Mouse (Mus musculus) left cerebral cortex, postnatal 14 days (tissue): ENCODE data around the gene Smarcd3. TPM values are rescaled to one million over a fixed set of nuclear protein-coding genes. Genes with fewer than 3 reads are reported as not detected.
"Not testable (repeated sequence)": the region's sequence is repeated elsewhere in the genome, so short reads cannot be mapped to it uniquely, and the experiment has no call there.

Source experiments
- DNase-seq, 2 experiments: peaks; one replicate each; pipeline ENCODE4 v3.0.0; 2021 to 2022; ENCODE audit warnings: low spot score in 2 of 2, mixed read lengths in 1 of 2
- intact Hi-C: fragments of 180-260 bp; cut with DNase I; formaldehyde crosslinking; loops from one replicate; pipeline ENCODE4 v1.15.1; 2025
- microRNA-seq, 2 experiments: library from miRNA; unstranded; fragments of <30 nt; microRNA quantifications; one replicate each; pipeline ENCODE4 v1.2.0; 2022
- total RNA-seq, 2 experiments: library from RNA; stranded (reverse); gene quantifications; 2 replicates each; pipeline ENCODE4 v1.2.3; 2021

Gene Smarcd3
- total RNA-seq, 2 experiments from 2014 or later: 102 to 110 TPM

GRCm38 (mm10) chr5:24586547-24587199 lies 37.5 kb downstream of the Smarcd3 start, which contains the start of gene Chpf2:
Gene Chpf2 (plus strand): TSS chr5:24586741.
- DNase-seq: peak; percentile 83 to 87
- intact Hi-C loops: no loop called here

DNA sequence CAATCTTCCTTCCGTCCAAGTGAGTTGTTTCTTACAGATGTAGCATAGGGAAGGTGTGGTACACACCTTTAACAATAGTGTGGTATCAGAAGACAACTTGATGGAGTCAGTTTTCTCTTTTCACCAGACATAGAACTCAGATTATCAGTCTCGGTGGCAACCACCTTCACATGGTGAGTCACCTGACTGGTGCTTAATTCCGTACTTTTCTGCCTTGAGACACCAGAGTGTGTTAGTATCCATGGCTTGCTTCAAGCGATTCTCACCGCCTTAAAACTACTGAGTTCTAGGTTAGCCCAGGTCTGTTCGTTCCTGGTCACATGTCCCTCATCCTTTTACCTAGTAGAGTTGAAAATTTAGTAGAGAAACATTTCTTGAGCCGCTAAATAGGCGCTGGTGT lies 38.1 kb downstream of the Smarcd3 start:
- intact Hi-C loops: no loop called here
- DNase-seq: no peak

DNA sequence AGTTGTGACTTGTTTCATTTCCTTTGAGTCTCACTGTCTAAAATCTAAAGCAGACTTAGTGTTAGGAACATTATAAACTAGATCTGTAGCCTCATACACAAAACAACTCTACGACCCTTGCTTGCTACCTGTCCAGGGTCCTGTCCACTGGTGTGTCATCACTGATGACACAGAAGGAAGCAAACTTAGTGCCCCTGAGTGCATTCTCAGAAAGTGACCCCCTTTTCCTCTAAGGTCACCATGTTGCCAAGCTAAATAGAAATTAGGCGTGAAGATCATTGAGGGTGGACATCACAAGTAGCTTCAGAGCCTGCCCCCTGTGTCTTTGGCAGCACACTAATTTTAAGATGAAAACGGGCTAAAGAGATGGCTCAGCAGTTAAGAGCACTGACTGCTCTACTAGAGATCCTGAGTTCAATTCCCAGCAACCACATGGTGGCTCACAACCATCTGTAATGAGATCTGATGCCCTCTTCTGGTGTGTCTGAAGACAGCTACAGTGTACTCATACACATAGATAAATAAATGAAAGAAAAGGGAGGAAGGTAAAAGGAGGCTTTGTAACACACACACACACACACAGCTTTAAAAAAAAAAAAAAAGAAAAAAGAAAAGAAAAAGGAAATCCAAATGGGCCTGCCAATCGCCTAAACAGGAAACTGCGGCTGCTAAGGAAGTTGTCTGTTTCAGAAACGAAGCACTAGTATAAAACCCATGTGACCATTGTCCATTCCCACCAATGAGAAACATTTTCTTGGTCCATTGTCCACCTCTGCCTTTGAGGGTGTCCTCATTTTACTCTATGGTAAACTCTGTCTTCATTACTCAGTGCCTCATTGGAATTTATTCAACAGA lies 45.9 kb downstream of the Smarcd3 start:
- intact Hi-C loops: no loop called here
- no peak for DNase-seq

- intact Hi-C loops: no loop called here
- peak; percentile 100 for DNase-seq
These were observed 46.9 kb downstream of the Smarcd3 start, which contains the start of gene Abcf2 for GRCm38 (mm10) chr5:24577183-24577929. Gene Abcf2 (minus strand): TSS chr5:24577467.

GRCm38 (mm10) chr5:24576801-24577182 lies 47.4 kb downstream of the Smarcd3 start:
- intact Hi-C loops: no loop called here
- no peak for DNase-seq

DNA sequence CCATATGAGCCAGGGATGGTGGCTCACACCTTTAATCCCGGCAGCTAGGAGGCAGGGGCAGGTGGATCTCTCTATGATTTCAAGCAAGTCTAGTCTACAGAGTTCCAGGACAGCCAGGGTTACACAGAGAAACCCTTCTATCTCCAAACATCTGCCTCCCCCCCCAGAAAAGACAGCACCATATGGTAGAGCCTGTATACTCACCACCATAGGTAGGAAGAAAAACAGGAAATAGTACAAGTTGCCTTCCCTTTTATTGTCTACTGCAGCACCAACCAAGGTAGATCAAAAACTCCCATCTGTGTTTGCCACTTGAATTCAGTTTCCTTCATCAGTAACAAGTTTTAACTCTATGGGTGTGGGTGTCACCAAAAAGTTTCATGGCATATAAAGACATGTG lies 48.3 kb downstream of the Smarcd3 start:
- no peak for DNase-seq
- intact Hi-C loops: no loop called here

DNA sequence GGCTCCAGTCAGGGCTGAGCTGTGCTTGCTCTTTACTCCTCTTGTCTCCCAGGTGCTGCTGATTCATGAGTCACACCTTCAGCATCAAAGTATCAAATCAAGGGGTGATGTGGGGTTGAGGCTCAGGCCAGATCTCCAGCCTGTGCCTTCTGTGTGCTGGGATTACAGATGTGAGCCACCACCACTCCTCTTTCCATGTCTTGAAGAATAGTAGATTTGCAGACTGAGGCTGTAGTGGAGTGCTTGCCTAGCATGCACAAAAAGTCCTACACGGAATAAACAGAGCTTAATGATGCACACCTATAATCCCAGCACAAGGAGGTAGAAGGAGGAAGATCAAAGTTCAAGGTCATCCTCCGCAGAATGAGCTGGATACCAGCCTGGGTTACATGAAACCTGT lies 67.5 kb downstream of the Smarcd3 start, which contains the start of gene 4931409K22Rik:
Gene 4931409K22Rik (minus strand): TSS at position 101 of the 400 bp plus-strand sequence.
- no peak for DNase-seq
- intact Hi-C loops: no loop called here

- intact Hi-C loops: not testable (repeated sequence)
These were observed 68.9 kb downstream of the Smarcd3 start for GRCm38 (mm10) chr5:24555335-24555734.

DNA sequence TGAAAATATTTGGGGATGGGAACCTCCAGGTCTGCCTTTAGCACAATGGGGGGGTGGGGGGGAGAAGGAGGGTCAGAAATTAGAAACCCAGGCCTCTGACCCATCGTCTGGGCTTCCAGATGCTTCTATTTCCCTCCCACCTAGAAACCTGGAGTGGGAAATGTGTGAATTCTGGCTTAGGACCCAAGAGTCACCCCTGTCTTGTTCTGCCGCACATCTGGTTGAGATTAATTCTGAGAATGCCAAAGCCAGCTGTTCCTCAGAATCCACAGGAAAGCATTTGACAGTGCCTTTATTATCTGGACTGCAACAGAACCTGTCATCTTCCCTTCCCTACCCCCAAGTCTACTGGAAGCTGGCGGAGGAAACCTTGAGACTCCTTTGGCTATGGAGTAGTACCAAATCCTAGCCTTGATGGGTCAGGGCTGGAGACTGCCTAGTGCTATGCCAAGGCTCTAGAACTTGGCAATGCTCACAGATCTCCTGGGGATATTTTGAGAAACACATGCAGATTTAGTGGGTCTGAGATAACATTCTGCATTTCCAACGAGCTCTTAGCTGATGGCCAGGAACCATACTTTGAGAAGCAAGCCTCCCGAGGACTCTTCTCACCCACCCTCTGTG lies 70.5 kb downstream of the Smarcd3 start:
- no peak for DNase-seq

More at GRCm38 (mm10) chr5:24555335-24555734, 68.9 kb downstream of the Smarcd3 start:
- DNase-seq: not testable (repeated sequence)

DNA sequence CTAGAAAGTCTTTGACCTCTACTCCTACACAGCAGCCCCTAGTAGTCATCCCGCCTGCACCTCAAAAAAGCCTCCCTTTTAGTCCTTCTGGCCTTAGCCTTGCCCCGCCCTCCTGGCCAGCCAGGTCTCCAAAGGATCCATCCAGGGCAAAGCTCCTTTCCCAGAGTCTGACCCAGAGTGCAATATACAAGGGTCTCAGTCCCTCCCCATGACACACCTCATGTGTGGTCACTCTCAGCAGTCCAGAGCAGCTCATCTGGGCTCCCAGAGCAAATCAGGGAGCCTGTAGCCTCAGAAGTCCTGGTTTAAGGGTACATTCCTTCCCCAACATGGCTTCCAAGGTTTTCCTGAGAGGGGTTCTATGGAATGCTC lies 72.9 kb downstream of the Smarcd3 start:
- intact Hi-C loops: no loop called here
- no peak for DNase-seq

More for the DNA sequence above, 70.5 kb downstream of the Smarcd3 start:
- intact Hi-C loops: no loop called here

DNA sequence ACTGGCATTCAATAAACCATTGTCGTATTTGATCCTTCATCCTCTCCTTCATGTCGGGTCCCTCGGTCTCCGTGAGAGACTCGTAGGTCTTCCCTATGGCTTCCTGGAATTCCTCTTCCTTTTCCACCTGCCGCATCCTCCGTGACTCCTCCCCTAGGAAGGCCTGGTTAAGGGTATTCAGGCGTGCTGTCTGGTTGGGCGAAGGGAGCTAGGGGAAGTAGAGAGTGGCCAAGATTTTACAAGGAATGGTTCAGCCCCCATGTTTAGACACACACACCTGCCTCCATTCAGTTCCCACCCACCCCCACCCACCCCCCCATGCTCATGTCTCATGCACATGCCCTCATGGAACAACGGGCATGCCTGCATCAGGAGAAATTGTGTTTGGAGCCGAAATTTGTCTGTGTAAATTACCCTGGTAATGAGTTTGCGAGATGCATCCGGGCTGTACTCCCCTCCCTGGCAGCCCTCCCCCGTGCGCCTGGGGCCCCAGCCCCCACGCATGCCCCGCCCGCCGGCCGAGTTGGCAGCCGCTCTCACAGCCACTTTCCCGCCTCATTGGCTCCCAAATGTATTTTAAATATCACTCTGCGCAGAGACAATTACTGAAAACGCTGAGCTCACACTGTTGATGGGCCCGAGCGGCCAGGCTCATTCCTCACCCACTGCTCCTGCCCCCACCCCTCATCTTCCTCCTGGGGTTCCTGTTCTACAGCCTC lies 73.5 kb downstream of the Smarcd3 start:
- peak; percentile 71 to 82 for DNase-seq
- intact Hi-C loops: no loop called here

DNA sequence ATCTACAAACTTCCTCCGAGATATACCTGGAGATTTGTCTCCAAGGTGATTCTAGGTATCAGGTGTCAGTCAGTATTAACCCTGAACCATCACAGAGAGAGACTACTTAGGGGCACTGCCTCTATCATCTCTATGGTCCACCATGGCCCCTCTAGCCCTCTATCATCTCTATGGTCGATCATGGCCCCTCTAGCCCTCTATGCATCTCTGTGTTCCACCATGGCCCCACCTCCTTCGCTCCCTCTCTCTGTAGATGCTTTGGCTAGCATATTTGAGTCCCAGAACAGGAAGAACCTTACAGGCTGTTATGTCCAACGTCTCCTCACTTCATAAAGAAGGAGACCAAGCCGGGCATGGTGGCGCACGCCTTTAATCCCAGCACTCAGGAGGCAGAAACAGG lies 81.6 kb downstream of the Smarcd3 start:
- intact Hi-C loops: no loop called here
- DNase-seq: no peak

DNA sequence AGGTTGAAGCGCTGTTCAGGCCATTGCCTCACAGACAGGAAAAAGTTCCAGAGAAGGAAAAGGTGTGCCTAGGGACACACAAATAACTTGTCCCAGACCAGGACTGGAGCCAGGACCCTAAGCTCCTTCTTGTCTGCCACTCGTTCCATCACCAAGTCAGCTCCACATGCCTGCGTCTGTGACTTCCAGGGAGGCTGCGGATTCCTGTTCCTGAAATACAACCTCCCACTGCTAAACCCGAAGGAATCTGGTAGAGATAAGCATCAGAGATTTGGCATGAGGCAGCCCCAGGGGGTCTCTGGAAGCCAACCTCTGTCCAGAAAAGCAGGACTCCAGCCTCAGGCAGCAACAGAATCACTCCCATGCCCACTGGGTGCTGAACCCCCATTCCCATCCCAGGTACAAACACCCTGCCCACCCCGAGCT lies 83.1 kb downstream of the Smarcd3 start:
- DNase-seq: peak in 1 of 2 experiments; percentile 16
- intact Hi-C loops: no loop called here

Small RNA genes lying within 50 kb of the gene (microRNA-seq; reads per million reads assigned to microRNA genes)
- 1,420 to 1,638 reads per million in 2 experiments for gene Mir671

Other genes with a start within 250 kb of the Smarcd3 start
- 1 to 10 TPM; 2.1 to 3.4 TPM for gene Atg9b, start 232.3 kb downstream of the Smarcd3 start, total RNA-seq
- gene Abcb8, start 230.7 kb downstream of the Smarcd3 start, total RNA-seq: 10 to 100 TPM; 46.7 to 51.4 TPM
- not detected for gene Asic3, start 211.0 kb downstream of the Smarcd3 start, total RNA-seq
- gene Cdk5, start 200.9 kb downstream of the Smarcd3 start, total RNA-seq: 100 to 1,000 TPM; 138 to 149 TPM
- 10 to 100 TPM; 26.8 to 31.9 TPM for gene Slc4a2, start 200.6 kb downstream of the Smarcd3 start, total RNA-seq
- gene Fastk, start 179.1 kb downstream of the Smarcd3 start, total RNA-seq: 100 to 1,000 TPM; 110 to 120 TPM
- 10 to 100 TPM; 30.4 to 31.2 TPM for gene Tmub1, start 176.6 kb downstream of the Smarcd3 start, total RNA-seq
- gene Agap3, start 172.2 kb downstream of the Smarcd3 start, total RNA-seq: 100 to 1,000 TPM; 464 to 465 TPM
- gene Gbx1, start 97.2 kb downstream of the Smarcd3 start, total RNA-seq: under 1 TPM in 1 of 2 experiments, not detected in 1; 0.40 TPM
- gene Asb10, start 83.4 kb downstream of the Smarcd3 start, total RNA-seq: under 1 TPM; 0.15 to 0.30 TPM
- under 1 TPM in 1 of 2 experiments, not detected in 1; 0.13 TPM for gene 4931409K22Rik, start 67.6 kb downstream of the Smarcd3 start, total RNA-seq
- gene Abcf2, start 46.9 kb downstream of the Smarcd3 start, total RNA-seq: 10 to 100 TPM; 62.0 to 64.8 TPM
- 10 to 100 TPM; 65.1 to 73.8 TPM for gene Chpf2, start 37.7 kb downstream of the Smarcd3 start, total RNA-seq
- 10 to 100 TPM; 67.5 to 73.9 TPM for gene Nub1, start 61.1 kb upstream of the Smarcd3 start, total RNA-seq
- gene Wdr86, start 106.3 kb upstream of the Smarcd3 start, total RNA-seq: 1 to 10 TPM; 1.1 to 1.3 TPM
- gene Crygn, start 133.6 kb upstream of the Smarcd3 start, total RNA-seq: not detected
- gene Rheb, start 218.2 kb upstream of the Smarcd3 start, total RNA-seq: 100 to 1,000 TPM; 118 to 130 TPM